Mouse (Mus musculus): ENCODE data around the gene Epo. TPM values are rescaled to one million over a fixed set of nuclear protein-coding genes. Genes with fewer than 3 reads are reported as not detected.

The Epo gene
- polyA plus RNA-seq, 1 experiment from 2014 or later, result 0.66 TPM

DNA sequence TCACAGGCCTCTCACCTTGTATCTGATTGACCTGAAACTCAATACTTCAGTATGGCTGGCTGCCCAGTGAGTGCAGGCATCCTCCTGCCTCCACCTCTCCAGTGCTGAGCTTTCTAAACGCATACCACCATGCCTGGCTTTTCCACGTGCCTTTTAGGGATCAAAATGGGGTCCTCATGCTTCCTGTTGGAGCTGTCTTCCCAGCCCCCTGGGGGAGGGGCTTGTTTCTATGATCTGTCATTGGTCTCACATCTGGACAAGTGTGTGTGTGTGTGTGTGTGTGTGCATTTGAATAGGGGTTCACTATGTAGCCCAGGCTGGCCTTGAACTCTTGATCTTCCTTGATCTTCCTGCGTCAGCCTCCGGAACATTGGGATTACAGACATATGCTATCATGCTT is 4.4 kb upstream of the Epo start:
- 0 out of 2 replicates have a peak, but pooled peaks cover 9% of the 10 kb centered on the region for H3K4me1 ChIP-seq
- H3K27me3 ChIP-seq, result no peaks in the 10 kb centered on the region
- no peak for ATAC-seq (ENCODE audit: borderline replicate concordance, extremely low read depth, low FRiP score, low TSS enrichment)
- no peak overlapping the region for H3K9ac ChIP-seq
- 53% methylated on average over 4 of the region's 4 CpGs for WGBS
- H3K4me2 ChIP-seq, result no peak overlapping the region
- no peaks in the 10 kb centered on the region for H3K36me3 ChIP-seq
- no peak overlapping the region for H3K4me3 ChIP-seq
- no peak overlapping the region for H3K27ac ChIP-seq
- H3K9me3 ChIP-seq, result no peaks in the 10 kb centered on the region

DNA sequence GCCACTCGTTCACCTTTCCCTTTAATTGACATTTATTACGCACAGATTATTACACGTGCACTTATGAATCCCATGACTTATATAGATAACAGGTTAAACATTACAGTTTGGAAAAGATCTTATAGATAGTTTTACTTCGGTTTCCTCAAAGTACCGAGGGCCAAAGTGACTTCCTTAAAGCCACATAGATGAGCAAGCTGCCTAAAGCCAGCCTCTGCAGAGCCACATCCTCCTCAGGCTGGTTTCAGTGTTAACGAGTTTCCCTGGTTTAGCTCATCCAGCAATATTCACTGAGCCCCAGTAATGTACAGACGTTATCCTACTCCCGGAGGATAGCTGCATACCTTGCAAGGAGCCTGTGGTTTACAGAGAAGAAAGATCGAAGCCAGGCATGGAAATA is 2.3 kb upstream of the Epo start:
- no peak for ATAC-seq (ENCODE audit: borderline replicate concordance, extremely low read depth, low FRiP score, low TSS enrichment)
- WGBS, result 71% methylated on average over 9 of the region's 9 CpGs
- no peak overlapping the region for H3K27ac ChIP-seq
- H3K4me1 ChIP-seq, result peaks cover 11% of the 10 kb centered on the region; the same call in 1 of the 2 replicates
- H3K4me3 ChIP-seq, result no peak overlapping the region
- H3K27me3 ChIP-seq, result no peaks in the 10 kb centered on the region
- no peak overlapping the region for H3K9ac ChIP-seq
- no peaks in the 10 kb centered on the region for H3K36me3 ChIP-seq
- H3K9me3 ChIP-seq, result no peaks in the 10 kb centered on the region
- no peak overlapping the region for H3K4me2 ChIP-seq

DNA sequence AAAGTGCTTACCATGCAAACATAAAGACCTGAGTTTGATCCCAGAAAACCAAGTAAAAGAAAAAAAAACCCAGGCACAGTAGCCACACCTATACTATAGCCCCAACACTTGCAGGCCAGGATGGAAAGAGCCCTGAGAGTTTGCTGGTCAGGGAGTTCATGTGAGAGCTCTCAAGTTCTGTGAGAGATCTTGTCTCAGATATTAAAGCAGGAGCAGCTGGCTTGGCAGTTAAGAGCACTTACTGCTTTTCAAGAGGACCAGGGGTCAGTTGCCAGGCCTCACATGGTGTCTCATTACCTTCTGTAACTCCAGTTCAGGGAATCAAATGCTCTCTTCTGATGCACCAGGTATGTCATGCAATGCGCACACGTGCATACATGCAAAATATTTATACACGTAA is 1.7 kb upstream of the Epo start:
- Histone ChIP-seq H3K27me3 (no peaks in the 10 kb centered on the region), H3K4me1 (peaks cover 16% of the 10 kb centered on the region; the same call in 1 of the 2 replicates), H3K27ac (no peak overlapping the region), H3K9ac (no peak overlapping the region), H3K4me2 (no peak overlapping the region), H3K9me3 (no peaks in the 10 kb centered on the region), H3K36me3 (peaks cover 5% of the 10 kb centered on the region), H3K4me3 (no peak overlapping the region)
- 70% methylated on average over 3 of the region's 3 CpGs for WGBS
- ATAC-seq (ENCODE audit: borderline replicate concordance, extremely low read depth, low FRiP score, low TSS enrichment), result no peak

GRCm38 (mm10) chr5:137532808-137533116 is 280 bp downstream of the Epo start:
- Histone ChIP-seq H3K9ac (peak overlapping the region; percentile 84), H3K27ac (peak overlapping the region; percentile 94), H3K4me1 (peaks cover 16% of the 10 kb centered on the region; the same call in 1 of the 2 replicates), H3K4me3 (peak overlapping the region; percentile 87), H3K27me3 (no peaks in the 10 kb centered on the region), H3K9me3 (no peaks in the 10 kb centered on the region), H3K4me2 (peak overlapping the region; percentile 96), H3K36me3 (peaks cover 25% of the 10 kb centered on the region)
- ATAC-seq (ENCODE audit: borderline replicate concordance, extremely low read depth, low FRiP score, low TSS enrichment), result peak; percentile 3; the same call in 1 of the 2 replicates
- 1% methylated on average over 9 of the region's 12 CpGs for WGBS

GRCm38 (mm10) chr5:137532131-137532807 is 773 bp downstream of the Epo start:
- Histone ChIP-seq H3K4me2 (peak overlapping the region; percentile 96), H3K36me3 (peaks cover 29% of the 10 kb centered on the region), H3K4me3 (peak overlapping the region; percentile 87), H3K27ac (peak overlapping the region; percentile 94), H3K27me3 (no peaks in the 10 kb centered on the region), H3K4me1 (peaks cover 16% of the 10 kb centered on the region; the same call in 1 of the 2 replicates), H3K9me3 (no peaks in the 10 kb centered on the region), H3K9ac (peak overlapping the region; percentile 84)
- no peak; the same call in 1 of the 2 replicates for ATAC-seq (ENCODE audit: borderline replicate concordance, extremely low read depth, low FRiP score, low TSS enrichment)
- under 1% methylated on average over 19 of the region's 19 CpGs for WGBS

GRCm38 (mm10) chr5:137531414-137532130 is 1.5 kb downstream of the Epo start:
- peaks cover 35% of the 10 kb centered on the region for H3K36me3 ChIP-seq
- ATAC-seq (ENCODE audit: borderline replicate concordance, extremely low read depth, low FRiP score, low TSS enrichment), result 0 out of 2 replicates have a peak, but pooled peaks have one; percentile 5
- WGBS, result under 1% methylated on average over 51 of the region's 51 CpGs
- H3K9me3 ChIP-seq, result no peaks in the 10 kb centered on the region
- H3K4me3 ChIP-seq, result peak overlapping the region; percentile 87
- H3K27ac ChIP-seq, result peak overlapping the region; percentile 94
- H3K9ac ChIP-seq, result peak overlapping the region; percentile 84
- H3K4me2 ChIP-seq, result peak overlapping the region; percentile 96
- H3K27me3 ChIP-seq, result no peaks in the 10 kb centered on the region
- H3K4me1 ChIP-seq, result peaks cover 17% of the 10 kb centered on the region; the same call in 1 of the 2 replicates

DNA sequence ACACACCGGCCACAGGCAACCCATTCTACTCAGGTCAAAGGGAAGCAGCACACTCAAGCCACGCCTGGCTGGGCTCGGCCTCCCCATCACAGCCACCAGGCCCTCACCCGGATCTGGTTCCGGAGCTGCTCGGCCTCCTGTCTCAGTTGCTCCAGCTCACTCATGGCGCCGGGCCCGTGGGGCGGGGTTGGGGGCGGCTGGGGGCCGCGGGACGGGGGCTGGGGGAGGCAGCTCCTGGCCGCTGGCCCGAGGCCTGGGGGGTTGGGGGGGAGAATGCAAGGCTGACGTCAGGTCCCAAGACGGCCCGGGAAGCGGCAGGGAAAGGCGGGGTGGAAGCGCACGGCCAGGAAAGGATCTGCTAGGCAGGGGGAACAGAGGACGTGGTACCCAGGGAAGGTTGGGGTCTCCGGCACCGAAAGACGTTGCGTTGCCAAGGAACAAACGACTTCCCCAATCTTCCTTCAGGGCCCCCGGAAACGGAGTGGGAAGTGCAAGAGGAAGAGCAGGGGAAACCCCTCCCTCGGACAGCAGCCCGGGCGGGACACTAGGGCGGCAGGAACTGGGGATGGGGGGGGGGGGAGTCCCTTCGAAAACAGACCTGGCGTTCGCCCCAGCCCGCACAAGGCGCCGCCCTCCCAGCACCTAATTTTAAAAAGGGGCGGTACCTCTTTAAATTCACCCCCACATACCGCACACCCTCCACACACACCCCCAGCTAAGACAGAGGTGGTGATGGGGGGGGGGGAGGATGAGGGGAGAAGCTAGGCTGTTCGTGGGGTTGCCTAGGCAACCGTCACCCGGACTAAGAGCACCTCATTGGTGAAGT is 2.2 kb downstream of the Epo start:
- Histone ChIP-seq H3K4me2 (peak overlapping the region; percentile 96), H3K36me3 (peaks cover 41% of the 10 kb centered on the region), H3K9me3 (no peaks in the 10 kb centered on the region), H3K9ac (peak overlapping the region; percentile 84), H3K4me1 (peaks cover 24% of the 10 kb centered on the region; the same call in 1 of the 2 replicates), H3K27ac (peak overlapping the region; percentile 94), H3K4me3 (peak overlapping the region; percentile 87), H3K27me3 (no peaks in the 10 kb centered on the region)
- WGBS, result under 1% methylated on average over 46 of the region's 46 CpGs
- peak; percentile 55 for ATAC-seq (ENCODE audit: borderline replicate concordance, extremely low read depth, low FRiP score, low TSS enrichment)

- Histone ChIP-seq H3K27me3 (no peaks in the 10 kb centered on the region), H3K36me3 (peaks cover 48% of the 10 kb centered on the region), H3K27ac (peak overlapping the region; percentile 94), H3K9ac (peak overlapping the region; percentile 84; the same call in 1 of the 2 replicates), H3K9me3 (no peaks in the 10 kb centered on the region), H3K4me3 (peak overlapping the region; percentile 87), H3K4me1 (peaks cover 27% of the 10 kb centered on the region; the same call in 1 of the 2 replicates), H3K4me2 (peak overlapping the region; percentile 96)
- no peak for ATAC-seq (ENCODE audit: borderline replicate concordance, extremely low read depth, low FRiP score, low TSS enrichment)
- WGBS, result 70% methylated on average over 8 of the region's 8 CpGs
Measured at GRCm38 (mm10) chr5:137530075-137530474, 3.0 kb downstream of the Epo start.

DNA sequence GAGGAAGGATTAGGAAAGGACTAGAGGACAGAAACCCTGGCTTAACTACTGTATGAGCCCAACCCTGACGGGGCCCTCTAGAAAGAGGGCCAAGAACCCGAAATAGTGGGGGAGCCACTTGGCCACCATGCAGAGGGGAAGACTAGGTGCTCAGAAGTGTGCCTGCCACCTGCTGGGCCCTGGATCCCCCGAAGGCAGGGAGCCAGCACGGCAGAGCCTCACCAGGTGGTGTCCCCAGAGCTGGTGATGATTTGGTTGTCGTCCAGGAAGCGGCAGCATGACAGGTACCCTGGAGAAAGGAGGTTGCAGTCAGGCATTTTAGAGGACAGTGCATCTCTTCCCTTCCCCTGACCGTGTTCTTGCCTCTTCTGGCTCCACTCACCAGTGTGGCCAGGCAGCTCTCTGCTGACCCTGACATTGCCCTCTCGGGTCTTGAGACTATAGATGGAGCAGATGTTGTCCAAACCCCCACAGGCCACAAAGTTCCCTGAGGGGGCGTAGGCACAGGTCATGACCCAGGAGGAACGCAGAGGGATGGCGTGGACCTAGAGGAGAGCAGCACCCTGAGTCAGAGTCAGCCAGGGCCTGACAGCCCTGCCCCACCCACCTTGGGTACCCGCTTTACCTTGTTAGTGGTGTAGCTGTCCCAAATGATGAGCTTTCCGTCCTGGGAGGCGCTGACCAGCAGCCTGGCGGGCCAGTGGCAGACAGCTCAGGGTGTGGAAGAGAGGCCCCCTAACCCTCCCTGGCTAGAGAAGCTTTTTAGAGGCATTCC is 3.6 kb downstream of the Epo start:
- Histone ChIP-seq H3K9ac (no peak overlapping the region), H3K4me3 (peak overlapping the region; percentile 87; the same call in 1 of the 2 replicates), H3K27me3 (no peaks in the 10 kb centered on the region), H3K4me2 (0 out of 2 replicates have a peak overlapping the region, but pooled peaks have one; percentile 96), H3K4me1 (peaks cover 27% of the 10 kb centered on the region; the same call in 1 of the 2 replicates), H3K27ac (no peak overlapping the region), H3K36me3 (peaks cover 55% of the 10 kb centered on the region), H3K9me3 (no peaks in the 10 kb centered on the region)
- WGBS, result 70% methylated on average over 15 of the region's 15 CpGs
- ATAC-seq (ENCODE audit: borderline replicate concordance, extremely low read depth, low FRiP score, low TSS enrichment), result no peak

GRCm38 (mm10) chr5:137528247-137528968 is 4.6 kb downstream of the Epo start:
- 75% methylated on average over 22 of the region's 22 CpGs for WGBS
- no peaks in the 10 kb centered on the region for H3K9me3 ChIP-seq
- no peak overlapping the region for H3K27ac ChIP-seq
- no peaks in the 10 kb centered on the region for H3K27me3 ChIP-seq
- peaks cover 65% of the 10 kb centered on the region for H3K36me3 ChIP-seq
- peaks cover 21% of the 10 kb centered on the region; the same call in 1 of the 2 replicates for H3K4me1 ChIP-seq
- no peak overlapping the region for H3K4me3 ChIP-seq
- H3K9ac ChIP-seq, result no peak overlapping the region
- no peak overlapping the region for H3K4me2 ChIP-seq
- ATAC-seq (ENCODE audit: borderline replicate concordance, extremely low read depth, low FRiP score, low TSS enrichment), result no peak

Data from lung, embryonic 15.5 days (tissue).